Mouse (Mus musculus) frontal cortex, adult 2 months (tissue): ENCODE results near the gene Mid1. TPM values are rescaled to one million over a fixed set of nuclear protein-coding genes. Genes with fewer than 3 reads are reported as not detected.
A peak's percentile ranks its signal among the peaks of the same experiment; 100 is the strongest.
"Not testable (repeated sequence)": the region's sequence is repeated elsewhere in the genome, so short reads cannot be mapped to it uniquely, and the experiment has no call there.

Source experiments
- DNase-seq, 2 experiments: peaks; one replicate each; pipeline ENCODE4 v3.0.0; 2022; ENCODE audit warnings: low spot score in 1 of 2; ENCODE audit errors: extremely low spot score in 1 of 2
- polyA plus RNA-seq: library from polyadenylated mRNA; depleted of rRNA; stranded (reverse); fragments of >200 nt; gene quantifications from 2 replicates; pipeline ENCODE4 v1.2.3, GENCODE M21; 2012

Mid1 gene
- polyA plus RNA-seq, 1 experiment: 11.9 TPM

DNA sequence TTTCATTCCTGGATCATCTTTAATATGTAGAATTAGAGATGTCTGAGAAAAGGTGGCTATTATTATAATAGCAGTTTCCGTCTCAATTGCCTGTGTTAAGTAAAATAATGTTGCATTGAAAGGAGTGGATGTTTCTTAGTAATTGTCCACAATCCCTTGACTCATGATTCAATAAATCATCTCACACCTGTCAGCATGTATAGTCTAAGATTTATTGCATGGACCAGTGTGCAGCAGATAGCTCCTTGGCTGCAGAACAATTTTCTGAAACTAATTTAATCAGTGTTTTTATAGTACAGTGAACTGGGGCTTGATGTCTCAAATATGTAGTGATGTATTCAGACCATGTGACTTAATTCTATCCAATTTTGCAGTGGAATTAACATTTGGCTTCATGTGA lies 265.6 kb downstream of the Mid1 start:
- no peak for DNase-seq

- no peak for DNase-seq
Observed at GRCm38 (mm10) chrX:169969337-169969736, 284.3 kb downstream of the Mid1 start.

GRCm38 (mm10) chrX:169969765-169970164 lies 284.8 kb downstream of the Mid1 start:
- DNase-seq: not testable (repeated sequence)

DNA sequence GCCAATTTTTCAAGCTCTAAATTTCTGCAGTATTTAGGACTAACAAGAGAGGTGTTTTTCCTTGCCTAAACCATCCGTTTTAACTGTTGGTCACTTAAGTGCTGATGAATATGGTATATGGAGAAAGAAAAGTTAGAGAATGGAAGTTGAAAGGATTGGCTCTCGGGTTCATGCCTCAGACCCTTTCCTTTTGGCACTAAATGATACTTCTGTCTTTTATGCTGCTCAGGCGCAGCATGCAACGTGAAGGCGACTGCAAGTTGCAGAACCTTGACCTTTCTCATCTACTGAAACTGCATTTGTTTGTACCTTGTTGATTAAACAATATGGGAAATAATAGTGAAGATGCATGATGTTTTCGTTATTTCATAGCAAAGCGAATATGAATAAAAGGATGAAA lies 285.5 kb downstream of the Mid1 start:
- not testable (repeated sequence) for DNase-seq

DNA sequence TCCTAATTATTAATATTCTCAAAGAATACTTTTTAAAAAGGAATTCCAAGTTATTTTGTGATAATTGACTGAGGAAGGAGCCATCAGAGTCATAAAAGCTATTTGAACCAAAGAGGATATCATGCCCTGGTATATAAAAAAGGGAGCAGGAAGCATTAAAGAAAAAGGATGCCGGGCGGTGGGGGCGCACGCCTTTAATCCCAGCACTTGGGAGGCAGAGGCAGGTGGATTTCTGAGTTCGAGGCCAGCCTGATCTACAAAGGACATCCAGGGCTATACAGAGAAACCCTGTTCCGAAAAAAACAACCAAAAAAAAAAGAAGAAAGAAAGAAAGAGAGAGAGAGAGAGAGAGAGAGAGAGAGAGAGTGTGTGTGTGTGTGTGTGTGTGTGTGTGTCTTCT lies 286.6 kb downstream of the Mid1 start:
- not testable (repeated sequence) for DNase-seq

GRCm38 (mm10) chrX:169972131-169972530 lies 287.1 kb downstream of the Mid1 start:
- DNase-seq: not testable (repeated sequence)

DNA sequence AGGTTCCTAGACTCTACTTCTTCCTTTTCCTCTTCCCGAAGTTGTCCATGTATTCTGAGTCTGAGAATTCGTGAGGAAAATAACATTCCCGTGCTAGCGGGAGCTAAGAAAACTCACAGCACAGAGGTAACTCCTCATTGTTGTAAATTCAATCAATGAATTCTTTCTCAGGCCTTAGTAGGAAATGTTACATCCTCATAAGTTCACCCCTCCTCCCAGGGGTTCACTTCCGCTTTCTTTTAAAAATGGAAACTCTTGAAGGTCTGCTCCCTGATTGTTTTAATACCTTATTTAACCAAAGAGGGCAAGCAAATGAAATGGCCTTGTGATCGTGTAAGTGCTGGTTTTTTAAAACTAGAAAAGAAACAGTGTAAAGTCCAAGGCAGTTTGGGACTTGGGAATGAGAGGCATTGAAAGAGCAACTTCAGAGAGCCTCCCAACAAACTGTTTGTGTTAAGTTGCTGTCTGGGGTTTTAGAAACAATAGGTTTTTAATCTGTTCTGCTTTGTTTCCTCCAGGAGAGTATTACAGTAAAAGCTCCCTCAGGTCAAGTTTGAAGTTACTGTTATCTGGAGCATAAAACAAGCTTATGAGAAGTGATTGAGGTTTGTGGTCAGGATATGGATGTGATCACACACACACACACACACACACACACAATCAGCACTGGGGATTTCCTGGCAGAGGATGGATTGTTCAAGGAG lies 287.9 kb downstream of the Mid1 start:
- peak in 1 of 2 experiments; percentile 10 for DNase-seq

- peak in 1 of 2 experiments; percentile 25 for DNase-seq
Observed at GRCm38 (mm10) chrX:169973806-169974205, 288.8 kb downstream of the Mid1 start.

GRCm38 (mm10) chrX:169974456-169974855 lies 289.5 kb downstream of the Mid1 start:
- peak in 1 of 2 experiments; percentile 6 for DNase-seq

DNA sequence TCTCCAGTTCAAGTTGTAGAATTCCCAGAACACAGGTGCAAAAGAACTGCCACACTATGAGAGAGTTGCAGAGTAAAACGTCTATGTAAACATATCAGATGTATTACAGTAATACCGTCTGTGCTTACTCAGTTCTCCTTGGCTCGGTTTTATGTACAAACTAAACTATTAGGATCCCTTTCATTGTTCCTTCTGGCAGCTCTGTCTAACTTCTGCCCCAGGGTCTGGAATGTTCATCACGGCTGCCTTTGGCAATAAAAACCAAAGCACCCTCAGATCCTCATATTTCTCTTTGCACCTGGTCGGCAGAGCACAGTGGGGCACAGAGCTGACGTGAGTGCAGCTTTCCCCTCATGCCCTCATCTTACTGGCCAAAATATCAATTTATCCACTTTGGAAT lies 290.0 kb downstream of the Mid1 start:
- peak in 1 of 2 experiments; percentile 7 for DNase-seq

- peak in 1 of 2 experiments; percentile 27 for DNase-seq
Observed at GRCm38 (mm10) chrX:169975681-169976131, 290.7 kb downstream of the Mid1 start.

DNA sequence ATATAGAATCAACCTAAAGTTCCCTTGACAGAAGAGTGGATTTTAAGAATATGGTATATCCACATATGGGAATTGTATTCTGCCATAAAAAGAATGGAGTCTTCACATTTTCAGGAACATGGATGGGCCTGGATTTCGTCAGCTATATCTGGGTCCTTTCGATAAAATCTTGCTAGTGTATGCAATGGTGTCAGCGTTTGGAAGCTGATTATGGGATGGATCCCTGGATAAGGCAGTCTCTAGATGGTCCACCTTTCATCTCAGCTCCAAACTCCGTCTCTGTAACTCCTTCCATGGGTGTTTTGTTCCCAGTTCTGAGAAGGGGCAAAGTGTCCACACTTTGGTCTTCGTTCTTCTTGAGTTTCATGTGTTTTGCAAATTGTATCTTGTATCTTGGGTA lies 291.3 kb downstream of the Mid1 start:
- DNase-seq: not testable (repeated sequence)

DNA sequence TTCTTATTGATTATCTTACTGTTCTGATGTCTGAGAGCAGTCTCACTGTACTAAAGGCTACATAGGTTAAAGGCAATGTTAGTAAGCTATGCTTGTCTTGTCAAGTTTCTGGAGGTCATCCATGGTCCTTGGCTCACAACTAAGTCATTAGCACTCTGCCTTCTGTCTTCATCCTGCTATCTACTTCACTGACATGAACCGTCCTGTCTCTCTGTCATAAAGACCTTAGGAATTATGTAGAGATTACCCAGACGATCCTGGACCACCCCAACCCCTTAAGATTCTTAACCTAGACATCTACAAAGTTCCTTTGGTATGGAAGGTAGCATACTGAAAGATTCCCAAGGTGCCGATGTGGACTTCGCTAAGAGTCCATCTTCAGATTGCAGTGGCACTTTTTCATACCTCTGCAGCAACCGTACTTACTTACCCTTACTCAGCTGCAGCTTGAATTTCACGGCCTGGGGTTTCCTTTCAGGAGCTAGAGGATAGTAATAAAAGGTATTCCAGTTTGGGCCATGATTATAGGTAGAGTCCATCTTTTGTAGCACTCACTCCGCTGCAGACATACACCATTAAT lies 292.9 kb downstream of the Mid1 start:
- DNase-seq: not testable (repeated sequence)

GRCm38 (mm10) chrX:169978436-169979381 lies 293.7 kb downstream of the Mid1 start:
- peak in 1 of 2 experiments; percentile 85 for DNase-seq

DNA sequence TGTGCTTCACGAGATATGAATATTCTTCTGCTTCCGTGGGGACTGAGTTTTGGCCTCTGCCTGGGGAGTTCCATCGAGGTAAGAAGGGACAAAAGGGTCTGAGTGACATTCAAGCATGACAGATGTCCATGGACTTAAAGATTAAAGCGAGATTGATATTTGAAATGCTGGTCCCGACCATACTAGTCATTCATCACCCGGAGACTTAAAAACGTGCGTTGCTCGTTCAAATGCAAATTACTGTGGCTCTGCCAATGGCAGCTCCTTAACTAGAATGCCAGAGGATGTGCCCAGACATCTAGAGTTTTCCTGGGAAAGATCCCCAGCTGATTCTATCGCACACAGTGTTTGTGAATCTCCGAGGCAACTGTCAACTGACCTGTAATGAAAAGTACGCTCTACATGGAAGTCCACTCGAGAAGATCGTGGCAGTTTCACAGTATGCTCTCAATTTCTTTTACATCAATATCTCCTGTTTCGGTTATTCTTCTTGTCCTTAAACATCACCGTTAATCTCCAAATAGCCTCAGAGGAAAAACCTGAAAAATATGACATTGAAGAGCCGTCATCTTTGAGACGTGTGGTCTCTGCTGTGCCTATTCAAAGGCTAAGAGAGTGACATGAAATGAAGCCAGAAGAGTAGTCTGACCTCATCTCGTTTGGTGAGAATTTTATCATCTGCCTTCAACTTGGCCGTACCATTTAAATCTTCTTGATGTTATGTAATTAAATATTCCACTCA lies 294.6 kb downstream of the Mid1 start:
- peak in 1 of 2 experiments; percentile 65 for DNase-seq

- DNase-seq: not testable (repeated sequence)
Observed at GRCm38 (mm10) chrX:169980203-169980556, 295.2 kb downstream of the Mid1 start.

- no peak for DNase-seq
Observed at GRCm38 (mm10) chrX:169980809-169981289, 295.9 kb downstream of the Mid1 start.

- DNase-seq: peak in 1 of 2 experiments; percentile 59
Observed at GRCm38 (mm10) chrX:169981761-169982181, 296.8 kb downstream of the Mid1 start.

DNA sequence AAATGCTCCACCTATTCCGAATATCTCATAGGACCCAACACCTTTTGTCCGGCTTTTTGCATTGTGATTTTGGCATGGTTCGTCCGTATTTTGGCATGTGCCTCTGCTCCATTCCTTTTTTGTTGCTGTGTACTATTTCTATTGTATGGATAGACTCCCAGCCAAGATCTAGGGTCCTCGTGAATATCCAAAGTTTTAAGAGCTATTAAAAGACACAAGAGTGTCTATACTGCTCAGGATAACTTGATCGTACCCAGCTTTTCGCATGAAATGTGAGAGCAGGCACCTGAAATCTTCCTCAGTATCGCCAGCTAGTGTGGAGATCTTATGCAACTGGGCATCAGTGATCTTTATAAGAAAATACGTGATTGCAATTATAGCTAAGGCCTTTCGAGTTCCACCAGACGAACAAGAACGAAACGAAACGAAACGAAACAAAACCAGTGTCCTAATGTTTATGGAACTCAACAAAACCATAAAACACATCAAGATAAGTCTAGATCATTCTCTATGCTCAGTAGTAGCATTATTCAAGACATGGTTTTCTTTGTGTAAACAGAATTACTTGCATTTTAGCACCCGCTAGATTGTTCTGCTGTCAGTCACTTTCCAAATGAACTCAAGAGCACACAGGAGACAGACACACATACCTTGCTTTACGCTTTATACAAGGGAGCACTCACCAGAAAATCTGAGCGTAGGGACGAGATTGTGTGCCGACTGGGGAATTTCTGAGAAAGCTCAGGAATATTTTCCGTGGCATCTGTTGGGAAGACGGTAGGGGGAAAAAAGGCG lies 297.8 kb downstream of the Mid1 start:
- DNase-seq: not testable (repeated sequence)
